Mouse (Mus musculus) kidney, embryonic 16.5 days (tissue): ENCODE results near the gene Usp40. TPM values are rescaled to one million over a fixed set of nuclear protein-coding genes. Genes with fewer than 3 reads are reported as not detected.

Experiments
- ATAC-seq: fragments of 200-750 bp; cut with Nextera tagmentation; 2 replicates; pipeline ENCODE4 v1.8.0; 2017; ENCODE audit warnings: moderate TSS enrichment; ENCODE audit not compliant: low FRiP score, low TSS enrichment
- H3K27ac ChIP-seq: fragments of 300-500 bp; sonication (generic); 2 replicates; pipeline ENCODE4 v1.5.1; 2014; ENCODE audit warnings: low read length
- H3K27me3 ChIP-seq: fragments of 300-500 bp; sonication (generic); 2 replicates; pipeline ENCODE4 v1.6.1; 2014; ENCODE audit warnings: low read length, control low read depth, mixed read lengths; ENCODE audit not compliant: insufficient read depth
- H3K36me3 ChIP-seq: fragments of 300-500 bp; sonication (generic); 2 replicates; pipeline ENCODE4 v1.6.1; 2014; ENCODE audit warnings: low read length, control low read depth, mixed read lengths; ENCODE audit not compliant: insufficient read depth
- H3K4me1 ChIP-seq: fragments of 300-500 bp; sonication (generic); 2 replicates; pipeline ENCODE4 v1.6.1; 2014; ENCODE audit warnings: low read length, control low read depth, mixed read lengths; ENCODE audit not compliant: insufficient read depth
- H3K4me2 ChIP-seq: fragments of 300-500 bp; sonication (generic); replicated peaks from 2 replicates; pipeline ENCODE4 v1.6.1; 2014; ENCODE audit warnings: low read depth, low read length
- H3K4me3 ChIP-seq: fragments of 300-500 bp; sonication (generic); 2 replicates; pipeline ENCODE4 v1.5.1; 2014; ENCODE audit warnings: mild to moderate bottlenecking, low read length
- H3K9ac ChIP-seq: fragments of 300-500 bp; sonication (generic); replicated peaks from 2 replicates; pipeline ENCODE4 v1.6.1; 2014; ENCODE audit warnings: low read length
- H3K9me3 ChIP-seq: fragments of 300-500 bp; sonication (generic); 2 replicates; pipeline ENCODE4 v1.6.1; 2016; ENCODE audit warnings: low read length, control low read depth
- WGBS: fragments of 180-500 bp; shearing (Covaris S2); extraction: QIAGEN DNeasy Blood & Tissue Kit; methylation state at CpG from one replicate; pipeline ENCODE4 v1.1.7; 2014; 5-methylcytosine and 5-hydroxymethylcytosine counted together
- microRNA-seq: library from miRNA; unstranded; fragments of <30 nt; microRNA quantifications from one replicate; pipeline ENCODE4, GENCODE M21; 2016
- polyA plus RNA-seq: library from polyadenylated mRNA; unstranded; fragments of >200 nt; fragmentation: Nextera tagmentation; extraction: Ambion mirVana; gene quantifications from 2 replicates; pipeline ENCODE4 v1.2.1, GENCODE M21; 2015

The Usp40 gene
- polyA plus RNA-seq, 1 experiment from 2014 or later, result 38.3 TPM

- Histone ChIP-seq H3K36me3 (peaks cover 10% of the 10 kb centered on the region), H3K4me2 (no peak overlapping the region), H3K9me3 (no peaks in the 10 kb centered on the region), H3K4me3 (no peak overlapping the region), H3K27me3 (no peaks in the 10 kb centered on the region), H3K4me1 (peaks cover 7% of the 10 kb centered on the region; the same call in 1 of the 2 replicates), H3K27ac (no peak overlapping the region), H3K9ac (no peak overlapping the region)
- 92% methylated on average over 5 of the region's 5 CpGs for WGBS
- no peak for ATAC-seq
Measured at GRCm38 (mm10) chr1:87906361-87906956, 101.9 kb downstream of the Usp40 start.

DNA sequence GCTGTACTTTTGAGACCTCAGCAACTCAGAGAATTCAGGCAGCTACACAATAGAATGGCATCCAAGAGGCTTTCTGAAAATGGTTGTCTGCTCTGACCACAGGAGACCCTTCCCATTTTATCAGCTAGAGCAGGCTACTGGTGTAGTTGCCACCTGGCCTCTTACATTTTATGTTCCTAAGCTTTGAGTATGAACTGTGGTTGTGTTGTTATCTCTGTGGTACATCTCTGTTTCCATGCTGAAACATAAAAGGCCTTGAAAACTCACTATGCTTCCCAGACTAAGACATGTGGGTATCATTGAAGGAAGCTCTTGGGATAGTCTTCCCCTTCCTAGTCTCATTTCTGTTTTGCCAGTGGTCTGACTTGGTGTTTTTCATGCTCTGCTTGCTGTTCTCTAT lies 106.2 kb downstream of the Usp40 start:
- no peak for ATAC-seq
- Histone ChIP-seq H3K4me2 (no peak overlapping the region), H3K4me3 (no peak overlapping the region), H3K9me3 (no peaks in the 10 kb centered on the region), H3K36me3 (peaks cover 12% of the 10 kb centered on the region), H3K4me1 (0 out of 2 replicates have a peak, but pooled peaks cover 4% of the 10 kb centered on the region), H3K27ac (no peak overlapping the region), H3K9ac (no peak overlapping the region), H3K27me3 (no peaks in the 10 kb centered on the region)

DNA sequence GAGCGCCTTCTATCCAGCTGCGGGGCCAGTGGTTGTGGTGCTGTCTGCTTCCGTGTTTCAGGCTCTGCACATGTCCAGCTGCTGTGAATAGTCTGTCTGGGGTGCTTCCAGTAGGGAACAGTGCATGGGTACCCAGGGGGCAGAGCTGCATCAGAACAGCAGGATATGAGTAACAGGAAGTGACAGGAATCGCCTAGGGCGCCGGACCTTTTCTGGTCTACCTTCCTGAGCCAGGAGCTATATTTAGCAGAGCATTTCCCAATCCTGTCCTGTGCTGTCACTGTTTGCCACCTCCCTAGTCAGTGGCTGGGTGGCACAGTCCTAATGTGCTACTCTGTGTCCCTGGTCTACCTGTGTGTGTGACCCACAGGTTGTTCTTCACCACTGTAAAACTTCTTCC lies 107.4 kb downstream of the Usp40 start:
- H3K4me3 ChIP-seq, result no peak overlapping the region
- H3K9me3 ChIP-seq, result no peaks in the 10 kb centered on the region
- WGBS, result 86% methylated on average over 6 of the region's 6 CpGs
- peak; percentile 46 for ATAC-seq
- H3K27ac ChIP-seq, result peak overlapping the region; percentile 13; the same call in 1 of the 2 replicates
- H3K9ac ChIP-seq, result no peak overlapping the region
- H3K36me3 ChIP-seq, result peaks cover 9% of the 10 kb centered on the region
- H3K27me3 ChIP-seq, result no peaks in the 10 kb centered on the region
- no peak overlapping the region for H3K4me2 ChIP-seq
- H3K4me1 ChIP-seq, result 0 out of 2 replicates have a peak, but pooled peaks cover 4% of the 10 kb centered on the region

DNA sequence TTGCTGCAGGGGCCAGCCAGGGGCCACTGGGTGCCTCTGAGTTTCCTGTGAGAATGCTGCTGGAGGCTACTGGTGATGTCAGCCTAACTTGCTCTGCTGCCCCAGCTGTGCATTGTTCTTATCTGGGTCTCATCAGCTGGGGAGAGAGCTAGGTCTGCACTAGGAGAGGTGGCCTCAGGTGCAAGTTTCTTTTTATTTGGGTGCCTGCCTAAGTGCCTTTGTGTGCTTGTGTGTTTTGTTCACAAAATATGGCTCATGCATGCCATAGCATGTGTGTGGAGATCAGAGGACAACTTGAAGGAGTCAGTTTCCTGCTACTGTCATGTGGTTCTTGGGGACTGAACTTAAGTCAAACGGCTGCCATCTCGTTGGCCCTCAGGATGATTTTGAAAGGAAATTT lies 108.7 kb downstream of the Usp40 start:
- H3K9ac ChIP-seq, result no peak overlapping the region
- no peaks in the 10 kb centered on the region for H3K9me3 ChIP-seq
- no peak for ATAC-seq
- H3K4me3 ChIP-seq, result no peak overlapping the region
- 0 out of 2 replicates have a peak, but pooled peaks cover 4% of the 10 kb centered on the region for H3K4me1 ChIP-seq
- peaks cover 9% of the 10 kb centered on the region for H3K36me3 ChIP-seq
- H3K27me3 ChIP-seq, result no peaks in the 10 kb centered on the region
- H3K27ac ChIP-seq, result no peak overlapping the region
- no peak overlapping the region for H3K4me2 ChIP-seq
- 80% methylated on average over 2 of the region's 2 CpGs for WGBS

DNA sequence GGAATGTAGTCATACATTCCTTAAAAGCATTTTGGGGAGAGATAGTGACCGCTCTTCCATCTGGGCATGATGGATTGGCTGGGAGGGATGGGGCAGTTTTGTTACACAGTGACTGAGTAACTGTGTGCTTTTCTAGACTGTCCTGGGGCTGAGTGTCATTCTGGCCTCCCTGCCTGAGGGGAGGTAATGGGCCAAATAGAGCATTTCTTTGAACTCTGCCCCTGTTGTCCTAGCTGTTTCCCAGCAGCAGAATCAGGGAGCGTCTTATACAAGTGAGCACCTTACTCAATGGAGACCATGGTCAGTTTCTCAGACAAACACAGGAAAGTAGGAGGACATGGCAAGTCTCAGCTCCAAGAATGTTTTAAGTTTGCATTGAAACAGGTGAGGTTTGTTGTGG lies 111.4 kb downstream of the Usp40 start:
- 63% methylated on average over 2 of the region's 2 CpGs for WGBS
- H3K4me2 ChIP-seq, result no peak overlapping the region
- no peak for ATAC-seq
- no peak overlapping the region for H3K4me3 ChIP-seq
- H3K9me3 ChIP-seq, result no peaks in the 10 kb centered on the region
- peaks cover 3% of the 10 kb centered on the region; the same call in 1 of the 2 replicates for H3K36me3 ChIP-seq
- 0 out of 2 replicates have a peak, but pooled peaks cover 4% of the 10 kb centered on the region for H3K4me1 ChIP-seq
- H3K27me3 ChIP-seq, result no peaks in the 10 kb centered on the region
- H3K27ac ChIP-seq, result no peak overlapping the region
- no peak overlapping the region for H3K9ac ChIP-seq

Small RNA genes lying within 50 kb of the gene (microRNA-seq; reads per million reads assigned to microRNA genes)
- not detected for gene Gm25198

Other genes starting within 250 kb of the Usp40 start
- 1.3 and 2.0 TPM in 2 replicates for gene Sag, start 204.9 kb downstream of the Usp40 start, polyA plus RNA-seq
- gene Dgkd, start 155.3 kb downstream of the Usp40 start, polyA plus RNA-seq, result 33.8 and 35.3 TPM in 2 replicates
- 25.3 and 28.9 TPM in 2 replicates for gene Ugt1a10, start 46.8 kb upstream of the Usp40 start, polyA plus RNA-seq
- gene Ugt1a9, start 62.2 kb upstream of the Usp40 start, polyA plus RNA-seq, result 6.4 and 7.1 TPM in 2 replicates
- gene Ugt1a8, start 79.3 kb upstream of the Usp40 start, polyA plus RNA-seq, result 0.13 TPM in 1 of 2 replicates, not detected in the other
- gene Ugt1a7c, start 86.5 kb upstream of the Usp40 start, polyA plus RNA-seq, result 10.5 and 10.9 TPM in 2 replicates
- gene Ugt1a6b, start 94.7 kb upstream of the Usp40 start, polyA plus RNA-seq, result 0.81 and 0.82 TPM in 2 replicates
- 6.0 and 6.7 TPM in 2 replicates for gene Ugt1a6a, start 126.3 kb upstream of the Usp40 start, polyA plus RNA-seq
- not detected in 2 replicates for gene Ugt1a5, start 157.5 kb upstream of the Usp40 start, polyA plus RNA-seq
- gene Ugt1a2, start 192.1 kb upstream of the Usp40 start, polyA plus RNA-seq, result 68.4 and 84.9 TPM in 2 replicates
- gene Dnajb3, start 197.2 kb upstream of the Usp40 start, polyA plus RNA-seq, result 10.4 and 11.2 TPM in 2 replicates
- gene Ugt1a1, start 203.4 kb upstream of the Usp40 start, polyA plus RNA-seq, result 2.4 TPM in 2 replicates
- gene Mroh2a, start 218.4 kb upstream of the Usp40 start, polyA plus RNA-seq, result 1.3 and 2.8 TPM in 2 replicates